Mouse (Mus musculus): ENCODE data around the gene Ppp2ca.

DNA sequence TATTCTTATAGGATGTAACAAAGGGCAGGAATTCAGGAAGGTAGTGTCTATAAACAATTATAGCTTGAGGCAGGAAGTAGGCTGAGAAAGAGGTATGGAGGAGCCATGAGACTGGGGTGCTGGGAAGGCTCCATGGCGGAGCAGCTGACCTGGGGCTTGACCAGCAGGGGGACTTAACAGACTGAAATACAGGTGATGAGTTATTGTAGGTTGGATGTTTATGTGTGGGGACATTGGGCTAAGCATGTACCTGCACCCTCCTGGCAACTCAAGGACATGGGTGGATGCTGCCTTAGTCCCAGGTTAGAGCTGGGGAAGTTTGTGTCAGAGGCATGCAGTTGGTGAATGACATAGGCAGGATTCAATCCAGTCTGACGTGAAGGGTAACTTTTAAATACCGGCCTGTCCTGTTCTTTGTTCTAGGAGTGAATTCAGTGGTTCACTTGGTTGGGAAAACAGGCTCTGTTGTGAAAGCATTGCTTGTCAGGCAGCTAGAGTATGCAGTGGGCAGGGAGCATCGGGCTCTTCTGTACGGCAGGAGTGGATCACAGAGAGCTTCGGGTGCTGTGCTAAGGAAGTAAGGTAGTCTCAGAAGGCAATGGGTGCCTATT is 21.6 kb upstream of the Ppp2ca start:
- TF ChIP-seq CTCF (IDR thresholded peaks at IDR 0.05) (peak; percentile 53), EP300 (IDR thresholded peaks at IDR 0.05) (no peak)
